Mouse (Mus musculus) thymus, postnatal 0 days (tissue): ENCODE results near the gene Zfand2a. TPM values are rescaled to one million over a fixed set of nuclear protein-coding genes. Genes with fewer than 3 reads are reported as not detected.

Experiments
- DNase-seq: peaks from one replicate; pipeline ENCODE4 v3.0.0-alpha.2; 2015; ENCODE audit warnings: low spot score
- polyA plus RNA-seq: library from polyadenylated mRNA; unstranded; fragments of >200 nt; fragmentation: Nextera tagmentation; extraction: Ambion mirVana; gene quantifications from 2 replicates; pipeline ENCODE4 v1.2.1, GENCODE M21; 2015

Zfand2a gene
- polyA plus RNA-seq, 1 experiment from 2014 or later, result 4.8 TPM

- no peak for DNase-seq
Observed at GRCm38 (mm10) chr5:139432747-139433508, 51.4 kb downstream of the Zfand2a start.

GRCm38 (mm10) chr5:139432333-139432732 lies 52.0 kb downstream of the Zfand2a start:
- DNase-seq, result no peak

- no peak for DNase-seq
Observed at GRCm38 (mm10) chr5:139429818-139430341, 54.5 kb downstream of the Zfand2a start.

- DNase-seq, result no peak
Observed at GRCm38 (mm10) chr5:139427989-139428388, 56.4 kb downstream of the Zfand2a start.

- no peak for DNase-seq
Observed at GRCm38 (mm10) chr5:139427001-139427400, 57.3 kb downstream of the Zfand2a start.

- no peak for DNase-seq
Observed at GRCm38 (mm10) chr5:139425198-139425597, 59.2 kb downstream of the Zfand2a start.

GRCm38 (mm10) chr5:139423026-139423865 lies 61.1 kb downstream of the Zfand2a start, which contains the start of gene Gper1:
Gene Gper1 (plus strand): TSS chr5:139423151.
- DNase-seq, result no peak

Other genes starting within 250 kb of the Zfand2a start
- 184 and 200 TPM in 2 replicates for gene Get4, start 232.2 kb downstream of the Zfand2a start, polyA plus RNA-seq
- gene Adap1, start 158.9 kb downstream of the Zfand2a start, polyA plus RNA-seq, result 3.1 TPM in 2 replicates
- gene Cox19, start 133.1 kb downstream of the Zfand2a start, polyA plus RNA-seq, result 110 and 112 TPM in 2 replicates
- gene Cyp2w1, start 131.9 kb downstream of the Zfand2a start, polyA plus RNA-seq, result not detected in 2 replicates
- gene Gpr146, start 106.9 kb downstream of the Zfand2a start, polyA plus RNA-seq, result 5.5 and 7.4 TPM in 2 replicates
- 0.54 and 0.79 TPM in 2 replicates for gene C130050O18Rik, start 79.3 kb downstream of the Zfand2a start, polyA plus RNA-seq
- gene Gper1, start 61.4 kb downstream of the Zfand2a start, polyA plus RNA-seq, result 5.2 and 6.1 TPM in 2 replicates
- gene 3110082I17Rik, start 24.0 kb downstream of the Zfand2a start, polyA plus RNA-seq, result 19.6 and 19.9 TPM in 2 replicates
- gene Uncx, start 58.9 kb upstream of the Zfand2a start, polyA plus RNA-seq, result 0.06 and 0.17 TPM in 2 replicates